Mouse (Mus musculus) layer of hippocampus, postnatal 10 days (tissue): ENCODE measurements around the gene Snap47. TPM values are rescaled to one million over a fixed set of nuclear protein-coding genes. Genes with fewer than 3 reads are reported as not detected.

ENCODE experiments used
- DNase-seq, 2 experiments: peaks; one replicate each; pipeline ENCODE4 v3.0.0; 2021; ENCODE audit warnings: low spot score in 2 of 2
- total RNA-seq, 2 experiments: library from RNA; stranded (reverse); gene quantifications; 2 replicates each; pipeline ENCODE4 v1.2.3; 2021

Gene Snap47
- total RNA-seq, 2 experiments from 2014 or later, result 307 to 329 TPM

DNA sequence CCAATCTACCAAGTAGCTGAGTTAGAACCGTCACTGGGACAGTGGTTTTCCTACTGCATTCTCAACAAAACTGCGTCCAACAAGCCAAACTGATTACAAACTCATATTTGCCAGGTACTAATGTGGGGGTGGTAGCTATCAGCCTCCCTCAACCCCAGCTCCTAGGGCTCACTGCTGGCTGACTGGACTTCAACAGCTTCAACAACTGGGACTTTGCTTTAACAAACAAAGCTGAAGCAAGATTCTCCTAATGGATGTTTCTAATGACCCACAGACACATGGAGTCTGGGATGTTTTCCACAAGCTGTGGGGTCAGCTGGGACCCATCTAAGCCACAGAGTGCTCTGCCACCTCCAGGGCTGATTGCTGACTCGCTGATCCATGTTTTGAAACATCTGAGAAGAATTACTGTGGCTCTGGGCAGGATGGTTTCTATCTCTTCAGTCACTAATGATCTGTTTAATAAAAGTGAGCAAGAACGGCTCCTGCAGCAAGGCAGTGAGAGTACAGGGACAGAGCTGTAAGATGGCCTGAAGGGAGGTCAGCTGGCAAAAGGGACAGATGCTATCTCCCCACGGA is 27.9 kb downstream of the Snap47 start:
- DNase-seq, result no peak

DNA sequence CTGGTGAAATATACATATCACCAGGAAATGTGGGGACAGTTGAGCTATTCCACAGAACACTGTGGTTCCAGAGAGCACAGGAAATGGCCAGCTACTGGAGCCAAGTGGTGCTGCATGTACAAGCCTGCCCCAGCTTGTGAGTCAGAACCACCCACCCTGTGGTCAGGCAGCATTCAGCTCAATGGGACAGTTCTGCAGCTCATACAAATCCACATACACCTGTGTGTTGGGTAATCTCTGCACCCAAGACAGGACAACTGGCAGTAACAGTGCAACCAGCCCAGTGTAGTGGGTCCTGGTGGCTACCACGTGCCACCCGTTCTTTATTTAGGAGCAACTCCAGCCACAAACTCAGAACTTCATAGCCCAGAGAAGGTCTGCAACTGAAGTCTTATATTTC is 29.0 kb downstream of the Snap47 start:
- no peak for DNase-seq

DNA sequence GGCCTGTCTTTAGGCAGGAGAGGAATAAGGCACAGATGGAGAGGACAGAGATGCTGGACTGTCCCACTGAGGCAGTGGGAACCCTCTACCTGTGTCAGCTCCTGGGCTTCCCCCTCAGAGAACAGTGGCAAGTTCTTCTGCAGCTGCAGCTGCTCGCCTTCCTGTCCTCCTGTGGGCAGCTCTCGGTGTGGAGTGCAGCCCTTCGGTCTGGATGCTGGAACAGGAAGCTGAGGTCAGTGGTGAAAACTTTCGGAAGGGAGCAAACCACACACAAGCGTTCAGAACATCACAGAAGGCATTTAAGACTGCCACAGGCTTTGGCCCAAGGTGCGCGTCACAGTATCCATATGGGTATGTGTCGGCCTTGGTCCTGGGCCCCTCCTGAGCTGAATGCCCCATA is 29.6 kb downstream of the Snap47 start:
- no peak for DNase-seq

DNA sequence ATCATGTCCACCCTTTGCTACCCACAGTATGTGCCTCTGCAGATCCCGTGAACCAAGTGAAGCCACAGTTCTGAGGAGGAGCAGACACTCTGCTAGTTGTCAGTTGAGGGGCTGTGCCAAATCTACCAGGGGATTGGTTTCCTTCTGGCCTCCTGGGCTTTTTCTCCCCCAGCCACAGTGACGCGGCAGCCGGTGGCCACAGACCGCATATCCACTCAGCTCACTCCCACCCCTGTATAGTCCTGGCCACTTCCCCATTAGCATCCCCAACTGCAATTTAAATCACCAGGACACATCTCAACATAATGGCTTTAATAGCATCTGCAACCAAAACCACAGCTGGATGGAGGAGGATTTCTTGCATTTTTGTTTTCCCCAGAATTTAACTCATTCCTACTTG is 32.3 kb downstream of the Snap47 start:
- DNase-seq, result no peak

DNA sequence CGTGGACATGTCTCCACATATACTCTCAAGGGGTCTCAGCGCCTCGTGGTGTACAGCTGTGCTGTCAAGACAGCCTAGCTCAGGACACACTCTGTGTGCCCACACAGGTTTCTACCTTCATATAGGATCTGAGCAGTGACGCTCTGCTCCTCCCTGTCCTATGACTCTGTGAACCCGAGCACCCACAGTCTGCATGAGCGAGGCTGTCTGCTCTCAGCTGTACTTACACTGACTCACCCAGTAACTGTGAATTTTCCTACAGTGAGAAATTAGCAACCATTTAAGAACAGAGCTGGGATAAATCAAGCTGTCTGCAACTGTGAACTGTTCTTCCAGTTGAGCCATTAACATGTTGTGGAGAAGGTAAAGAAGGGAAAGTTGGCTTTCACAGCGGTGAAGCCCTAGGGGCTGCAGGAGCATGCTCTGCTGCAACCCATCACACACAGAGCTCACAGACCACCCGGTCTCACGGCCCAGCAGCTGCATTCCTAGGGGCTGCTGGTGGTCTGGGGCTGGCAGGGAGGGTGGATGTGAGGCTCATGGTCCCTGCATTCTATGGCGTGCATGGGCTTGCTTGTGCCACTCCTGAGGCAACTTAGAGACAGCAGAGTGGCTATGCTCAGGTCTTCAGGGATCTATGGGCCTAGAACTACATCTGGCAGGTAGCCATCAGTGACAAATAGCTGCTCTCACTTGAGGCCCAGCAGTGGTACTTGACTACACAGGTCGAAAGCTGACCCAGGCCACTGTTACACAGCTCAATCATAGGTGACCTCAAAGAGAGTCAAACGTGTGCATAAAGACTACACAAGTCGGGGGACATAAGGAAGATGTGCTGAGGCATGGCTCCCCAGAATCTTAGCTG is 37.8 kb downstream of the Snap47 start:
- no peak for DNase-seq

DNA sequence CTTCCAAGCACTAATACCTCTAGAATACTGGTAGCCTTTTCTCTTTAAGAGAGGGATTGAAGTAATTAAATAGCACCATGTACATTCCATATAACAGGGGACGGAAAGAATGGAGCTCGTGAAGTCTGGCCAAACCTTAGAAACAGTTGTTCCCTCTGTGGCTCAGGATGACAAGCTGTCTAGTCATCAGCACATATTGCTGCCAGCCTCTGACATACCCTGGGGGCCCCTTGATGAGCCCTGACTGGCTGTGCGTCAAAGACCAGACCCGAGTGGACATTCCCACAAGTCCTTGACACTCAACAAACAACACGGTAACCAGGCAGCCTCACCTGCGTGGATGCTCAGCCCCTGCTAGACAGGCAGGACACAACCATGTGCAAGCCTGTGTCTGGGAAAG is 38.9 kb downstream of the Snap47 start:
- DNase-seq, result no peak

DNA sequence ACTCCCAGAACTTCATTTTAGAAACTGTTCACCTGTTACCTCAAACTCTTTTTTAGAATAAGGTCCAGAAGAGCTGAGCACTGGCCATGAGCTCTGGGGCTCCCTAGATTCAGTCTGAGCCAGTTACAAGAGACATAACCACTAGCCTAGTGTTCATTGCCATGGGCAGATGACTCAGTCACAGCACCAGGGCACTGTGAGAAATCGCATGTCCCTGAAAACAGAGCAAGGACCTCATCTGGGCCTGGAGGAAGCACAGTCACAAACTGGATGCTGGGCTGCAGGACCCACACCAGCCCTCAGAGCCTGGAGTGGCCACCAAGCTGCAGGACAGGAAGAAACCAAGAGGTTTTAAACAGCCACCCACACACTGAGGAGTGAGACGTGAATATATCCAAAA is 40.1 kb downstream of the Snap47 start:
- no peak for DNase-seq

DNA sequence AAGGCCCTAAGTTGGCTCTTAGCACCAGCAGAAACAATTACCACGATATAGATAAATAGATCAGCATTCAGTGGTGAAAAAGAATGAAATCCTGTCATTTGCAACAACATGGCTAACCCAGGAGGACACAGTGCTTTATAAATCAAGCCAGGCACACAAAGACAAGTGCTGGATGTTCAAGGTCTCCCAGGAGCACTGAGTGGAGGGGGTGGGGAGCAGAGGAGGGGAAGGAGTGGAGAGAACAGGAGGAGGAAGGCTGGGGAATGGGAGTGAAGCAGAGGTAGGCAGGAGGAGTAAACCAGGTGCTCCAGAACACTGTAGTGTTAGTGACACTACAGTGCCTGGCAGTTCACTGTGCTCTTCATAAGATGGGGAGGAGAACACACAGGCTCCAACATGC is 45.2 kb downstream of the Snap47 start:
- DNase-seq, result no peak

DNA sequence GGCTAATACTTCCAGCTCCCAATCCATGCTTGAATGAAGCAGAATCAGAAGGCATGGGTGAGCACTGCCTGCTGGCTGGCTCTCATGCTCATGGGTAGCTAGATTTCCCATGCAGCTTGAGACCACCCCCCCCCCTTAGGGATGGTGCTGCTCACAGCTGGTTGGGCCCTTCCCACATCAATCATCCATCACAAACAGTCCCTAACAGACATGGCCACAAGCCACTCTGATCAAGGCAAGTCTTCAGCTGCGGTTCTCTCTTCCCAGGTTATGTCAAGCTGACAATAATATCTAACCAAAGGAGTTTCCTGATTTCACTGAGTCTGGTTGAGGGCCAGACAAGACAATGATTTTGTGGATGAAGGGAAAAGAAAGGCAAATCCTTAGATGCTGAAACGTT is 50.1 kb downstream of the Snap47 start:
- no peak for DNase-seq

DNA sequence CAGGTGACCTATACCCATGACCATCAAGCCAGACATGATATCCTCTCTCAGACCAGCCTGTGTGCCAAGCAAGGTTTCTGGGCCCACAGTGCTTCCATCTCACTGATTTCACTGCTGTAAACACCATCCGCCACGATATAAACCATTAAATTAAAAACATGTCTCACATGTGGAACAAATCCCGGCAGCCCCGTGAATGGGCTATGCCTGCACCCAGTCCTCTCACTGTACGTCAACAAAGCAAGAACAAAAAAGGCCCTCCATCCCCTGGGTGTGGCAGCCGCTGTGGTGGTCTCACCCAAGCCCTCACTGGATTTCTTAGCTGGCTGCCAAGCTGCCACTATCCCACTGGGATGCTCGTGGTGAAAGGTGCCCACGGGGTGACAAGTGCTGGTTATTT is 51.2 kb downstream of the Snap47 start:
- DNase-seq, result no peak

DNA sequence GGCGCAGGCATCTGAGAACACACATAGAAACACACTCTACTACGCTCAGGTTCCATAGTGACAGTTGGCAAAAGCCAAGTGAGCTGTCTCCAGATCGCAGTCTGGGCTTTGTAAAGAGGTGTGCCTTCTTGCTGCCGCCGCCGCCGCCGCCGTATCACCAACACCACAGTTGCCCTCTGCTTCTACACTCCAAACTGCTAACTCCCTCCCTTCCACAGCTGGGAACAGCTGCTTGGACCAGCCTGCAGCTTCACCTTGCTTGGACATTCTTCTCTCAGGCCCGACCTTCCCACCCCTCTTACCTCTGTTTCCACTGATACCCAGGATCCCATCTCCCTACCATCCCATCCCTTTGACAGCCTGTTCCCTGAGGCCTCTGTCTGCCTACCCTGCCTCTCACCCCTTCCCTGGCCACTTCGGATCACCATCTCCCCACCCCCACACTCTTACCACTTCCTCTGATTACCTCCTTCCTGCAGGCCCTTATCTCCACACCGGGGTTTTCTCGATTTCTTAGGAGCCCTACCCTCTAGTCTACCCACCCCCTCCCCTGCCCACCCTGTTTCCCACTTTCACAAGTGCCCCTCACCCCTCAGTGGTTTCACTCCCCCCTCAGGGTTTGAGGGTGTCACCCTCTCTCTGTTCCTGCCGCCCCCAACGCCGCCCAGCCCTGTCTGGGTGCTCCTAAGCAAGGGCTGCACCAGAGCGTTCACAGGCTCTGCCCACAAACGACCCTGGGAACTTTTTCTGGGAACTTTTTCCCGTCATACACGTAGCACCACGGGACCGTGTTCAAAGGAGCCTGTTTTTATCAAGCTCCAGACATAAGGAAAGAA is 53.2 kb downstream of the Snap47 start:
- DNase-seq, result no peak

DNA sequence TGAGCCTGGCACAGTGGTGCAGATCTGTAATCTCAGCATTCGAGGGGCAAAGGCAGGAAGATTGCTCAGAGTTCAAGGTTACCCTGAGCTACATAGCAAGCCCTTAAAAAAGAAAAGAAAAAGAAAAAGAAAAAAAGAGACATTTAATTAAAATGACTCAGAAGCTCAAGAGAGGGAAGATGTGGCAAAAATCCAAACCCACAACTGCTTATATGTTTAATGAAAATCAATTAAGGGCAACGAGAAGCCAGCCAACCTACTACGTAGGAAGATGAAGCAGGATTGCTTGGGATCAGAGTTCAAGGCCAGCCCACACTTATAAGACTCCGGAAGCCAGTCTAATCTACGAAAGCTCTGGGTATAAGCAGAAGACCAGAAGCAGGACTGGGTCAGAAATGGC is 56.5 kb downstream of the Snap47 start:
- no peak for DNase-seq

DNA sequence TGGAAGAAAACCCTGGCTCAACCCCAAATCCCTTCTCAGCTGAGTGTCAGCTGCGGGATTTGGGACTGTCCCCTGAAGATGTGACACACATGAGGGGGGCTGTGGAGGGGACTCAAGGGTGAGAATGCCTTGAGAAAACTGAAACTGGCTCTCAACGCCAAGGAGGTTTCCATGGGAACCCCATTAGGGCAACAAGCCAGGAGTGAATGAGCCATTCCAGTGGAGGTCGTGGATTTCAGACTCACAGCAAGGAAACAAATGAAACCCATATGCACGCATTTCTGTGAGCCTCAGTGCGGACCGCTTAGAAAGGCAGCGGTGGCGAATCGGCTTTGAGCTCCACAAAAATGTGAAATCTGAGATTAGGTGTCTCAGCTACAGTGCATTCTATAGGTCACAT is 57.4 kb downstream of the Snap47 start:
- DNase-seq, result peak; percentile 61 to 64

DNA sequence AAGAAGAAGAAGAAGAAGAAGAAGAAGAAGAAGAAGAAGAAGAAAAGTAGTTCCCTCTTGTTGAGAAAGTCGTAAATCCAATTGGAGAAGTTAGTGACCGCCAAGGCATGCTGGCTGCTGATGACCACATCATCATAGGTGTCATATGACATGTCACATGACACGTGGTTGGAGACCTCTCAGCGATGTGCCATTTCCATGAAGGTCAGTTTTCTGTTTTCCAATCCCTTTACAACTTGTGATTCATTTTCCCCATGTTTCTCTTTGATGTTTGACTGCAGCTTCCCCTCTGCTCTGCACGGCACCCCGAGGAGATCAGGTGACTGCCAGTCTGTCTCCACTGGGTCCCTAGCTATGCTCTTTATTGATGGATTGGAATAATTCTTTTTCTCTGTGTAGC is 58.7 kb downstream of the Snap47 start:
- DNase-seq, result no peak

DNA sequence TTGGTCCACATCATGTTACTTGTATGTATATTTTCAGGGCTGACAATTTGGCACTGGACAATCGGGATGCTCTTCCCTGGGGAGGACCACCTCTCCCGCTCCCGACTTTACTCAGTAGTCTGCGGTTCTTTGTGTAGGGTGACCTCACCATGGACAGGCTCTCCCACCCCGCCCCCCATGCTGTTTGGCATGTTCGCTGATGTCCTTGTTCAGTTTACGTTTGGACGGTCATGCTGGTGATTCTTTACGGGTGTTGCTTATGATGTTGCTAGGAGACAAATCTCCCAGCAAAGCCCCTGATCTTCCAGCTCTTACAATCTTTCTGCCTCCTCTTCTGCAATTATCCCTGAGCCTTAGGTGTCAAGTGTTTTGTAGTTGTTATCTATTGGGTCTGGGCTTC is 60.5 kb downstream of the Snap47 start:
- no peak for DNase-seq

DNA sequence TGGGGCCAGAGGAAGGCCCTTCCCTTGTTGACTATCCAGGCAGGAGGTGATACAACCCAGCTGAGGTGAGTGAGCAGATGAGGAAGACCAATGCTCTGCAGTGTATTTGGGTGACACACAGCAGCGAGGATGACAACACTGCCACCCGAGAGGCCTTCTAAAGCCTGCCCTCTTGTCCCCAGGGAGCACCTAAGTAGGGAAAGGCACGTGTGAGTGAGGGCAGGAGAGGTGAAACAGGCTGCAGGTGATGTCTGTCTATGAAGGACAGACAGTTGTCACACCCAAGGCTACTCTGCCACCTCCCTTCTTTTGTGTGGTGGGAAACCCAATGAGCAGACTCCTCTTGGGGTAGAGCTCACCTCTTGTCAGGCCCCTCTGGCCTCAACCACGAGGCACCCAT is 61.4 kb downstream of the Snap47 start:
- DNase-seq, result no peak

DNA sequence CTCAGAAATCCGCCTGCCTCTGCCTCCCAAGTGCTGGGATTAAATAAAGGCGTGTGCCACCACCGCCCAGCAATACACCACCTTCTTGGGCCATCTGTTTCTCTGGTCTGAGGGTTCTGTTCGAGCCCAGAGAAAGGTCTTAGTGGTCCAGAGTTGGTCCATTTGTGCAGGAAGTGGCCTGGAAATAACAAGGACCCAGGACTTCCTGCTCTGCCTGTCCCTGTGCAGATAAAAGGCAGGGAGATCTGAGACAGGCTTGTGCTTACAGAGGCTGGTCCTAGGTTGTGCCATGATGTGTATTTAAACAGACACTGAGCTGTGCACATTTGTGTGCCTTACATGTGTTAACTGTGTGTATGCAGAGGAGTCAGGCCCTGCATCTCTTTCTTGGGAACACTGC is 62.2 kb downstream of the Snap47 start:
- DNase-seq, result no peak

DNA sequence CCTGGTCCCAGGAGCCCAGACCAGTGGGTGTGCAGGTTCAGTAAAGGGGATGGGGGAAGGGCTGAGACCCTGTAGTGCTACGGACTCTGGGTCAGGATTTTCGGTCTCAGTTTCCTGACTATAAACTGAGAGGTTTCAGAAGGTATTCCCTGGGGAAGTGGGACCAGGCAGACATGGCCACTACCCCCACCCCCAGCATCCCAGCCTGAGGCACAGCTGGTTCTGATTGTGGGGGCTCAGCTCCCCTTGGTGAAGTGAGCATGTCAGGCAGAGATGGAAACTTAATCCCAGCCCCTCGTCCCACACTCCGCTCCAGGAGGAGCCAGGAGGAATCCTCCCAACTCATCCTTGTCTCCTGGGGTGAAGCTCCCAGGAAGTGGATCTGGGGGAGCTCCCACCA is 63.5 kb downstream of the Snap47 start:
- no peak for DNase-seq

DNA sequence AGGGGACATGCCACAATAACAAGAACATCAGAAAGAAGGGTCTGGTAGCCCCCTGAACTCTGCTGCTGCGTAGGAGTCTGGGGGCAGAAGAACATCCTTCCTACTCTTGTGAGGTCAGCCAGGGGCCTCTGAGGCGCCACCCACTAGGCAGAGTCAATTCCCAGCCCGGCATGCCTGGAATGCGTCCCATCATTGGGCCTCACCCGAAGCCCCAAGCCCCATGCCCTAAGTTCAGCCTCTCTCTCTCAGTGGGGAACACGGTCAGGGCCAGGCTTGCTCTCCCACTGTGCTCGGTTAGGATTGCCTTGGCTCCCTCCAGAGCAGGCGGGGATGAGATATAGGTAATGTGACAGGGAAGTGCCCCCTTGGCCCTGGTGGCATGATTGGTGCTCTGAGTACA is 65.9 kb downstream of the Snap47 start:
- DNase-seq, result no peak

DNA sequence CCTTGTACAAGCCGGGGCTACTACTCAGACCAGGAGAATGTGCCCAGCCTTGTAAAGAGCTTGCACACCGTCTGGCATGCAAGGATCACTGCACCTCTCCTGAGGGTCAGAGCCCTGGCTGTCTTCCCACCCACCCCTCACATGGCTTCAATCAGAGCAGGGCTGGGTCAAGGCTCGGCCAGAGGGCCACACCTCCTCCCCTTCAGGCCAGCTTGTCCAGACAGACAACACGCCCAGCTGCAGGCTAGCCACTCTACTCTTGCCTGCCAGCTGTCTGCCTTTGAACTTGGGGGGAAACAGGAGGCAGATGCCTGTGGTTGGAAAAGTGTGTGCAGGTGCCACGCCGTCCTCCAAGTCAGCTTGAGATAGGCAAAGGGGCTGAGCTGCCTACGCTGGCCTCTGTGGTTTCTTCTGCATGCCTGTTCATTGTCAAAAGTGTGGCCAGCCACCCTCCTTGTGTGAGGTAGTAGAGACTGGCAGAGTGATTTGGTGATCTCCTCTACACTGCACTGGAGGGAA is 66.5 kb downstream of the Snap47 start:
- no peak for DNase-seq

DNA sequence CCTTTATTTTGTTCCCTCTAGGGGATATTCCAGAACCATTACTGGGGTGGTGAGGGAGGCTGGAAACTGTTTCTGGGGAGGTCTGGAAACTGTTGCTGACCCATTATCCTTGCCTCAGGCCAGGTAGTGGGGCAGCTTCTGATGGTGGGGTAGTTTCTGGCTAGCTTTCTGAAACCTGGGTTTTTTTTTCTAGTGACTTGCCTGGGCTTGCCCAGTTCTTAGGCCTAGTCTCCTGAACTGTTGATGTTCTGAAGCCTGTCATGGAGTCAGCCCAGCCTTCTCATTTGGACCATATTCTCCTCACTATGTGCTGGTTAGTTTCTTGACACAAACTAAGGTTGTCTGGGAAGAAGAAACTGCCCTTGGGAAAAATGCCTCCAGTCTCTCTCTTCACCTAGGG is 71.4 kb downstream of the Snap47 start:
- no peak for DNase-seq

DNA sequence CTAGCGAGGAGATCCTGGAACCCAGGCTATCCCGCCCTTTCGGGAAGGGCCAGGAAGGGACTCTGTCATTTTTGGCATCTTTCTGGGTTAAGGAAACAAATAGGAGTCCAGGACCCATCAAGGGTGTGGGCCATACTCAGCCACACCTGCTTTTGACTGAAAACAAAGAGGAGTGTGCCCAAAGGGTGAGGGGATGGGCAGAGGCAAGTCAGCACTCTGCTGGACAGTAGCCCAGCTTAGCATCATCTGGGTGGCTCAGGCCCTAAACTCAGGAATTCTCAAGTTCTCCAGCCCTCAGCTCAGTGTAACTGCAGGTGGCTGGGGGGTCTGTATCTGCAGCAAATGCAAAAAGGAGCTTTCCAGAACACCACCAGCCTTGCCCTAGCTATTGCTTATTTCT is 73.0 kb downstream of the Snap47 start:
- DNase-seq, result no peak
